Mouse (Mus musculus): ENCODE data around the gene Isy1. TPM values are rescaled to one million over a fixed set of nuclear protein-coding genes. Genes with fewer than 3 reads are reported as not detected.

The Isy1 gene
- polyA plus RNA-seq, 1 experiment, result 21.0 TPM

DNA sequence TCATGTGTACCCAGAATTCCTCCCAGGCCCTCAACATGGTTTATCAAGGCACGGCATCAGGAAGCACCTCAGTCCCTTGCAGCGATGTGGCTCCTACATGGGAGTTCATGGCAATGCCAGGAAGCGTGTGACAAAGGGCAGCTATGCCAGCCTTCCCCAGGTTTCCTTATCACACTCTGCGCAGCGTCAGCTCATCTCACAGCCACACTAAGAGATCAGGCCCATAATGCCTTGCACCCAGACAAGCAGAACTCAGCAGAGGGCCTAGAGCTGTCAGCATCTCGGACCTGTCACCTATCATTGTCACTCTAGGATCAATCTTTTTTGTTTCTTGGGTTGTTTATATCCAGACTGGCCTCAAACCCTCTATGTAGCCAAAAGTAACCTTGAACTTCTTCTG lies 39.0 kb downstream of the Isy1 start:
- H3K27ac ChIP-seq (replicated peaks; ENCODE audit: low read depth, low read length), result no peak overlapping the region
- no peak overlapping the region for H3K4me3 ChIP-seq (ENCODE audit: insufficient read depth, low read depth, low read length)
- peaks cover 12% of the 10 kb centered on the region for H3K4me1 ChIP-seq (ENCODE audit: control insufficient read depth, insufficient read depth, insufficient read length, low read length)

DNA sequence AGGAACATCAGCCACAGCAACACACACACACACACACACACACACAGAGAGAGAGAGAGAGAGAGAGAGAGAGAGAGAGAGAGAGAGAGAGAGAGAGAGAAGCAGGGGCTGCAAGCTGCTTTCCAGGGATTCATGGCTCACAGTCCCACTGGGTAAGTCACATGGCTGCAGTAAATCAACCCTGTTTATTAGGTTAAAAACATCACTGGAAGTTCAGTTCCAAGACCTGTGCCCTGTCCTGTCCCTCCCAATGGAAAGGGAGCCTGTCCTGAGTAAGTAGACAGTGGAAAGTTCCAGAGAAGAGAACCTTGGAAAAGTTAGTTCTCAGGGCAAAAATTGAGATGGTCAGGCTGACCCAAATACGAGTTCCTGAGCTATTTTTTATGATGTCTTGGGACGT lies 41.3 kb downstream of the Isy1 start:
- Histone ChIP-seq H3K27ac (replicated peaks; ENCODE audit: low read depth, low read length) (no peak overlapping the region), H3K4me1 (ENCODE audit: control insufficient read depth, insufficient read depth, insufficient read length, low read length) (peaks cover 12% of the 10 kb centered on the region), H3K4me3 (ENCODE audit: insufficient read depth, low read depth, low read length) (no peak overlapping the region)

DNA sequence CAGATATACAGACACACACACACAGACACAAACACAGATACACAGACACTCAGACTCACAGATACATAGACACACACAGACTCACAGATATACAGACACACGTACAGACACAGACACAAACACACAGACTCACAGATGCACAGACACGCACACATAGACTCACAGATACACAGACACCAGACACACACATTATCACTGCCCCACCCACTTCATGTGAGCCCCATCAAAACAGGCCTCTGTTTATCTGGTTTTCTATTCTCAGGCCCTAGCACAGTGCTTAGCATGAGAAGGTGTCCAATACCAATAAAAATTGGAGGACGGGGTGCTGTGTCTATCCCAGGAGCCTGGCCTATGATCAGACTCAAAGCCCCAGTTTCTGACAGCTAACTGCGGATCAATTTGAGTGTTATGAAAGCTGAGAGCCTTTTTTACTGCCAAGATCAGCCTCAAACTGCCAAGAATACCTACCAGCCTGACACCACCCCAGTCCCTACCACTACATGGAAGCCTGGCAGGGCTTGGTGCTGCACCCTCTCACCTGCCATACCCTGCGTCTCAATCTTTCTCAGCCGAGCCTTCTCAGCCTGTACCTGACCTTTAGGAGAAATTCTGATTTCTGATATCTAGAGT lies 42.2 kb downstream of the Isy1 start:
- Histone ChIP-seq H3K27ac (replicated peaks; ENCODE audit: low read depth, low read length) (no peak overlapping the region), H3K4me3 (ENCODE audit: insufficient read depth, low read depth, low read length) (no peak overlapping the region)

DNA sequence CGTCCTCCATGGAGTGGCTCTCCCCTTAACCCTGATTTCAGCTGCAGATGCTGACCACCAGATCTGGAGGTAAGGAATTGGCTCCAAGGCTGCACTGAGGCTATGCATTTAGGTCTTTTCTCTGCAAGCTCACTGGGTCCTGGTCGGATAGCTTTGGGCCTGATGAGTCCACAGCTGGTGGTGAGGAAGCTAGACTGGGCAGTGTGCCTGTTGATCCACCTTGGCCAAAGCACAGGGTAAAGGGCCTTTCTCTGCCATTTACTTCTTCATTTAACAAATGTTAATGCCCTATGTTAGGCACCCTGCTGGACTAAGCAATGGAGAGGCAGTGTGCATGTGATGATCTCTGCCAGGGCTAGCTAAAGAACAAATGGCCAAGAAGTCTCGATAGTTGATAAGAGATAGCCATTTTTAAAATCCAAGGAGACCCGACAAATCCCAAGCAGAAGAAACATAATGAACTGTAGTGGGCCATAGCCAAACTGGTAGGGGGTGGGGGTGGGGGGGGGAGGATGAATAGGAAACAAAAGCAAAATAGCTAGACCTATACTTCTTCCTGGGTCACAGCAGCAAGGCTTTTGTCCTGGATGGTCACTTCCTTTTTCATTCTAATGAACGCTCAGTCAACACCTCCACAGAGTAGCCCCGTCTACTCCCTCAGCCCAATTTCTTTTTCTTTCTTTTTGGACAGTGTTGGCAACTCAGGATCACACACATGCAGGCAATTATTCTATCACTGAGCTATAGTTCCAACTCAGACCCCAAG lies 43.0 kb downstream of the Isy1 start:
- Histone ChIP-seq H3K4me3 (ENCODE audit: insufficient read depth, low read depth, low read length) (no peak overlapping the region), H3K4me1 (ENCODE audit: control insufficient read depth, insufficient read depth, insufficient read length, low read length) (peaks cover 12% of the 10 kb centered on the region), H3K27ac (replicated peaks; ENCODE audit: low read depth, low read length) (no peak overlapping the region)

More for the DNA sequence above, 42.2 kb downstream of the Isy1 start:
- peaks cover 12% of the 10 kb centered on the region for H3K4me1 ChIP-seq (ENCODE audit: control insufficient read depth, insufficient read depth, insufficient read length, low read length)

DNA sequence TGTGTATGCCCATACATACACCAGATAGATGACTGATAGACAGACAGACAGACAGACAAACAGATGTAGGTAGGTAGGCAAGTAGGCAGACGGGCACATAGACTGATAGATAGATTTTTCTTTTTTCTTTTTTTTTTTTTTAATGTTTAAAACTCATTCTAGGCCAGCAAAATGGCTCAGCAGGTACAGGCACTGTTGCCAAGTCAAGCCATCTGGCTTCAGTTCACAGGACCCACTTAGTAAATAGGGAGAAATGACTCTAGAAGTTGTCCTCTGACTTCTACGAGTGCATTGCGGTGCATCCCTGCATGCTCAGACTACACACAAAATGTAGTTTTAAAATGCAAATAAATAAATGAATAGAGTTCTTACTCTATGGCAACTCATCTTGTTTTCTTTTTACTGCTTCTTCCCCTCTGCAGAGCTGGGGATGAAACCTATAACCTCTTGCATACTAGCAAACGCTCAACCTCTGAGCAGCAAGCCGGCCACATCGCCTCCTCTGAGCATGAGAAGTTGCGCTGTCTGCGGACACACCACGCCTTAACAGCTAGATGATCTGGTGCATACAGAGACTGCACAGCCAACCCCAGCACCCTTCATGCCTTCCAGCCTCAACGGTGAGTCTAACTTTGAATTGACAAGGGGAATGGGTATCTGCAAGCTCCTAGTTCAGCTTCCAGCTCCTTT lies 44.6 kb downstream of the Isy1 start:
- peaks cover 12% of the 10 kb centered on the region for H3K4me1 ChIP-seq (ENCODE audit: control insufficient read depth, insufficient read depth, insufficient read length, low read length)
- no peak overlapping the region for H3K4me3 ChIP-seq (ENCODE audit: insufficient read depth, low read depth, low read length)
- no peak overlapping the region for H3K27ac ChIP-seq (replicated peaks; ENCODE audit: low read depth, low read length)

DNA sequence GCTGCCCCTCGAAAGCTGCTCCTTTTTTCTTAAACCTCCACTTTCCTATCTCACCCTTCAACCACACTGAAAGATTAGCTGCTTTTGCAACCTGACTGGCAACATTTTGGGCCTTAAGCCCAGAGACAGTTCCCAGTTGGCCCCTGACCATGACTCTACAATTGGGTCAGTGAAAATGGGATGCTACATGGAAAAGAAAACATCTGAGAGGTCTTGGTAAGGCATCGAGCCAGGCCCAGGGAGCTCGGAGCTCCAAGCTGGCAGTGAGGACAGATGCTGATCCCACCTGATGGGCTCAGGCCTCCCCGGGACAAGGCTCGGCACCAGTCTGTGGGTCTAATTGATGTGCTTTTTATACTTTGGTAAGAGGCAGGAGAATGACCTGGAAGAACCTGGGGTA lies 46.8 kb downstream of the Isy1 start:
- no peak overlapping the region for H3K4me3 ChIP-seq (ENCODE audit: insufficient read depth, low read depth, low read length)
- no peaks in the 10 kb centered on the region for H3K4me1 ChIP-seq (ENCODE audit: control insufficient read depth, insufficient read depth, insufficient read length, low read length)
- H3K27ac ChIP-seq (replicated peaks; ENCODE audit: low read depth, low read length), result no peak overlapping the region

DNA sequence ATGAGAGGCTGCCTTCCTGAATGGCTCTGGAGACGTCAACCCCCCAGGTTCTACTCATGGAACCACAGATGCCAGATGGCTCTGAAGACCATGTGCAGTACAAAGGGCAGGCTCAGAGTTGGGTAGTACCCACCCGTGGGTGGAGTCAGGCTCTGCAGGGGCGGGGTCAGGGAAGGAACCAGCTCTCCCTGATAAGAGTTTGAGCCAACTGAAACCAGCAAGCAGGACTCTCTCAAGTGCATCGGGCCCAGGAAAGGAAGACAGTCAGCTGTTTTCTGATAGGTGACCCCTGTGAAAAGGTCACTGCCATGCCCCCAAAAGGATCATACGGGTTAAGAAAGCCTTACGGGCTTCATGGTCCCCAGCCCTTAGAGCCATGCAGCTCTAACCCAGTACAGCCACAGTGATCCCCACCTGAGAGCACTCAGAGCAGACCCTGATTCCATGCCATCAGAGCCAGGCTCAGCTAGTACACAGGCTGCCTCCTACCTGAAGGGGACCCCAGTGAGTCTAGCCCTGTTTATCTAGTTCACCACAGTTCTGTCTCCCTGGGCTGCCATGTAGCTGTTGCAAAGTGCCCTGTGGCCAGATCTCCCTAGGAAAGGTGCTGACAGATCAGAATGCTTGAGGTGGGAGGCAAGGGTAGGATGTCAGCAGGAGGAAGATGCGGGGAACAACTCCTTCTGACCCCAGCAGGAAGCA lies 47.7 kb downstream of the Isy1 start:
- no peak overlapping the region for H3K27ac ChIP-seq (replicated peaks; ENCODE audit: low read depth, low read length)
- H3K4me1 ChIP-seq (ENCODE audit: control insufficient read depth, insufficient read depth, insufficient read length, low read length), result no peaks in the 10 kb centered on the region
- no peak overlapping the region for H3K4me3 ChIP-seq (ENCODE audit: insufficient read depth, low read depth, low read length)

DNA sequence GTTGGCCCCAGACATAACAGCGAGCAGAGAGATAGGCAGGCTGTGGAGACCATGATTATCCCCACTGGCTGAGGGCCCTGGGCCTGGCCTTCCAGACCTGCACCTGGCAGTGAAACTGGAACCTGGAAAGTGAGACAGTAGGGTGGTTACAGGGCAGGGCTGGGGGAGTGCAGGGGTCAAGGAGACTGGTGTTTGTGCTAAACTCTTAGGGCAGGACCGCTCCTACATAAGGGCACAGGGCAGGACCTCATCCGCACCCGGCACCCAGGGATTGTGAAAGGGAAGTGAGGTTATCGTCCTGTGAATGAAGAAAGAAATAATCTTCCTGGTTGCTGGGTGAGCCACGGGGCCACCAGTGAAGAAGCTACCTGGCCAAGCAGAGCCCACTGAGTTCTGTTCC lies 48.8 kb downstream of the Isy1 start:
- Histone ChIP-seq H3K4me1 (ENCODE audit: control insufficient read depth, insufficient read depth, insufficient read length, low read length) (no peaks in the 10 kb centered on the region), H3K27ac (replicated peaks; ENCODE audit: low read depth, low read length) (no peak overlapping the region)

DNA sequence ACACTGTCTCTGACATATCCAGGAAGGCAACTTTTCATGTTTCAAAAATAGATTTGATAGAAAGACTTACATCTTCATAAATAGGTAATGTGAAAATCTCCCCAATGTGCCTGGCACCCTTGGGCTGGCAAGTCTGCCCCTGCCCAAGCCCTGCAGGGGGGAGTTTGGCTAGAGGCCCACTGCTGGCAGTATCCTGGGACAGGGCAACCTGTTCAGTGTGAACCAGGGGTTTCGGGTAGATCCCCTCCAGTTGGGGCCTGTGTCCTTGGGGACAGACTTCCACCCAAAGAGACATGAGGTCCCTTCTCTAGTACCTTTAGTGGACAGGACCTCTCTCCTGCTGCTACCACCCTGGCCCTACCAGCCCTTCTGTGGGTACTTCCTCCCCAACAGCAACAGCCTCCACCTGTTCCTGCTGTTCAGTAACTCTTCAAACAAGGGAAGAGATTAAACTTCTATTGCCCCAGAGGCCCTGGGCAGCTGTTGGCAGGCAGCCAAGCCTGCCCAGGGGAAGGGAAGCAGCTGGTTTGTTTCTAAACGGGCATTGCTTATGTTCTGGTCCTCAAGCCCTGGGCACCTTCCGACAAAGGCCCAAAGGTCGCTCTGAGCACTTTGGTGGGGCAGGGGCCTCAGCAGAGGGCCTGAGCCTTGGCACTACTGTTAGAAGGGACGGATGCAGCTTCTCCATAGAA lies 49.6 kb downstream of the Isy1 start:
- Histone ChIP-seq H3K4me1 (ENCODE audit: control insufficient read depth, insufficient read depth, insufficient read length, low read length) (no peaks in the 10 kb centered on the region), H3K4me3 (ENCODE audit: insufficient read depth, low read depth, low read length) (no peak overlapping the region), H3K27ac (replicated peaks; ENCODE audit: low read depth, low read length) (no peak overlapping the region)

More for the DNA sequence above, 48.8 kb downstream of the Isy1 start:
- no peak overlapping the region for H3K4me3 ChIP-seq (ENCODE audit: insufficient read depth, low read depth, low read length)

DNA sequence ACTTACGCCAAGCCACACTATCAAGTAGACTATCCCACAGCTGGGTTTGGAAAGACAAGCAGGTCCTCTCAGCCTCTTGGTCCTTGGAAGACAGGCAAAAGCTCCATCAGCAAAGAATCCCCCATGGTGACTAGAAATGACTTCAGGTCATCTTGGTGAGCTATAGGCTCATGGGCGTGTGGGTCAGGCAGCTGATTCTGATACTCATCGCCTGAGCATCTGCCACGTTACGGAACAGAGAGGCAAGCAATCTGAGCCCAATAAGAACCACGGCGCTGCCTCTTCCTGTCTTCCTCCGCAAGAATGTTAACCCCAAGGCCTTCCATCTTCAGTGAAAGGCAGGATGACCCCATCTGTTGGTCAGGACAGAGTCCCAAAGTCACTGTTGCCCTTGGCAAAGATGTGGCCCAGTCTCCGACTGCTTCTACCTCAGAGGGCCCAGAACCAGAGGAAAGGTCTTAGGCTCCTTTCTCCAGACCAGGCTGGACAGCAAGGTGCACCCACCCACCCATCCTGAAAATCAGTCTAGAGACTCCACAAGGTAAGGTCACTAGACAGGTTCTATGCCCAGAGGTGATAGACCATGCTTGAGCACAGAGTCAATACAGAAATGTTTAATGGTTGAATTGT lies 50.2 kb downstream of the Isy1 start:
- Histone ChIP-seq H3K4me1 (ENCODE audit: control insufficient read depth, insufficient read depth, insufficient read length, low read length) (no peaks in the 10 kb centered on the region), H3K4me3 (ENCODE audit: insufficient read depth, low read depth, low read length) (no peak overlapping the region), H3K27ac (replicated peaks; ENCODE audit: low read depth, low read length) (no peak overlapping the region)

DNA sequence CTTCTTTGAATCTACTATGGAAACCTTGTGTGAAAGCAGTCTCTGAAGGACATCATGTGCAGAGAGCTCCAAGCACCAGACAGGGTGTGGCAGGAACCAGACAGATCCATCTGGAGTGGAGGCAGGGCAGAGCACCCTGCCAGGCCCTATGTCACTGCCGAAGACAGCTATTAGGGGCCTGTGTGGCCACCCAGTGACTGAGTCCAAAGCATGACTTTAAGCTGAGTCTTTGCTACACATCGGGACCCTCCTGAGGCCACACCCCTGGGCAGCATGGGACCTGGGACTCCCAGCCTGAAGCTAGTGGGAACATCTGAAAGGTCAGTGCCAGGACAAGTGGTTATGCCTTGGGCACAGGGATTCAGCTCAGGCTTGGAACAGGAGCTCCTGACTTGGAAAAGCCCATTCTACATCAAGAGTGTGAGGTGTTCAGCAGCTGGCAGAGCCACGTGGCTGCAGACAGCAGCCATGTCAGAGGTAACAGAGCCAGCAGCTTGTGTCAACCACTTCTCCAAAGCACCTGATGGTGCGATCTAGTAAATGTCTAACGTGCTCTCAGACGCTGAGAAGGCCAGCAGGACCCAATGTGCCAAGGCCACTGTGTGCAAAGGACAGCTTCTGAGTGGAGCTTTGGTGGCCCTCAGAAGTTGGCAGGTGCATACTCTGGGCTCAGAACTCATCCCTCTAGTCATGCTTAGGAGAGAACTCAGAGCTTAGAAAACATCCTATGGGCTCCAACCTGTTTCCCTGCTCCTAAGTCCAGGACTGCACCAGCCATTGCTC lies 51.3 kb downstream of the Isy1 start:
- H3K4me1 ChIP-seq (ENCODE audit: control insufficient read depth, insufficient read depth, insufficient read length, low read length), result no peaks in the 10 kb centered on the region
- no peak overlapping the region for H3K27ac ChIP-seq (replicated peaks; ENCODE audit: low read depth, low read length)
- H3K4me3 ChIP-seq (ENCODE audit: insufficient read depth, low read depth, low read length), result no peak overlapping the region

DNA sequence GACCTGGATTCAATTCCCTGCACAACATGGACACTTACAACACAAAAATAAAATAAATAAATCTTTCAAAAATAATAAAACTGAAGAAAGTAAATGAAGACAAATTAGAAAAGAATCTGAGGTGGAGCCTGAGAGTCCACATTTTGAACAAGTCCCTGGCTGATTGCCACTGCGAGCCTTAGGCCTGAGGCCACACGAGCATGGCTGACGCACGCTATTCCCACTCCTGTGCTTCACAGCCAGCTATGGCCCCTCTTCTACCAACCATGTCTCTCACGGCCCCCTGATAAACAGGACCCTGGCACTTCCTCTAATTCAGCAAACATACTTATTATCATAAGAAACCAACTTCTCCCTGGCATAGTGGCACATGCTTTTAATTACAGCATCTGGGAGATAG lies 52.0 kb downstream of the Isy1 start:
- Histone ChIP-seq H3K4me1 (ENCODE audit: control insufficient read depth, insufficient read depth, insufficient read length, low read length) (no peaks in the 10 kb centered on the region), H3K27ac (replicated peaks; ENCODE audit: low read depth, low read length) (no peak overlapping the region), H3K4me3 (ENCODE audit: insufficient read depth, low read depth, low read length) (no peak overlapping the region)

DNA sequence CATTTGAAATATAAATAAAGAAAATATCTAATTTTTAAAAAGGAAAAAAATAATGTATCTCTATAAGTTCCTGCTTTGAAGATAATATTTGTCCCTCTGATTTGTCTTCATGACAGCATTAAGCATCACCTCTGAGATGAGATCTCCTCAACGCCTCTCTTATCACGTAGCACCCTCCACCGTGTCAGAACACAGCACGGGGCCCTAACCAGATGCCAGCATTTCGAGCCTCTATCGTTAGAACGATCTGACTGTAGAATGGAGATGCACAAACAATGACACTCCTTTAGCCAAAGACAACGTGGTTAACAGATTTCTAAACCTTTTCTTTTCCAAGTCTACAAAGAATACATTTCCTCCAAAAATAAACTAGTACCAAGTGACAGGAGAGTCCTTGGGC lies 54.6 kb downstream of the Isy1 start:
- Histone ChIP-seq H3K4me3 (ENCODE audit: insufficient read depth, low read depth, low read length) (no peak overlapping the region), H3K27ac (replicated peaks; ENCODE audit: low read depth, low read length) (no peak overlapping the region), H3K4me1 (ENCODE audit: control insufficient read depth, insufficient read depth, insufficient read length, low read length) (no peaks in the 10 kb centered on the region)

All from brown adipose tissue, adult 24 weeks (tissue).